Mouse (Mus musculus) hindlimb bud, embryonic 11.5 days (tissue): Measurements from ENCODE around the gene Aes.

Source experiments
- DNase-seq: peaks from one replicate; pipeline ENCODE4 v3.0.0-alpha.2; 2012; ENCODE audit warnings: low read depth, low spot score; ENCODE audit errors: extremely low spot score

Gene Aes

DNA sequence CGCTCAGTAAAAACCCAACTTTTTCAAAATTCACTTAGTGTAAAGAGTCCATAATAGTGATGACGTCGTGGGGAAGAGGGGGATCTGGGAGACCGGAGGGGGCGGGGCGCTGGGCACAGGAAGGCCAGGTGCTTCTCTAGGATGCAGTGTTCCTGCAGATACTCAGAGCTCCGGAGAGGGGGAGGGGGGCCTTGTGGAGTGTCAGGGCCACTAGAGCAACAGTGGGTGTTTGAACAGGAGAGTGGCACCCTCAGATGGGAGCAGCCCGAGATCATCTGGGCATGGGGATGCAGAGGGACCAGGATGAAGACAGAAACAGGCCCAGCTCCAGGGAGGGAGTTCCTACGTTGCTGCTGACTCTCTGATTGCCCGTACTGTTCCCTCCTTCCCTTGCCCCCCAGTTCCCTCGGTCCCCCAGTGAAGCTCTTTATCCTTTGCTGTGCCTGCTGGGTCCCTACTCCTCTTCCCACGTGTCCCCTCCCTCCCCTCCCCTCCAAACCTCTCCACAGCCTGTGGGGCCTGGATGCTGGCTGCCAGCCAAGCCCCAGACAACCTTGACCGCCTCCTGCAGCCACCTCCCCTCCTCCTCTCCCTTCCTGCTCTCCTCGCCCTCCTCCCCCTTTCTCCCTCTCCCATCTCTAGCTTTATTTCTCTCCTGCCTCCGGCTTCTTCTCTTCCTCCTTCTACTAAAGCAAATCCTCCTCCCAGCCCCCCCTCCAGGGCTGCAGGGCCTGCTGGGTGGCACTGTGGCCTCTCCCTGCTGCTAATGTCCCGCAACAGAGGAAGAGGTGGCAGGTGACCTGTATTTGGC is 9.3 kb downstream of the Aes start:
- no peak for DNase-seq

DNA sequence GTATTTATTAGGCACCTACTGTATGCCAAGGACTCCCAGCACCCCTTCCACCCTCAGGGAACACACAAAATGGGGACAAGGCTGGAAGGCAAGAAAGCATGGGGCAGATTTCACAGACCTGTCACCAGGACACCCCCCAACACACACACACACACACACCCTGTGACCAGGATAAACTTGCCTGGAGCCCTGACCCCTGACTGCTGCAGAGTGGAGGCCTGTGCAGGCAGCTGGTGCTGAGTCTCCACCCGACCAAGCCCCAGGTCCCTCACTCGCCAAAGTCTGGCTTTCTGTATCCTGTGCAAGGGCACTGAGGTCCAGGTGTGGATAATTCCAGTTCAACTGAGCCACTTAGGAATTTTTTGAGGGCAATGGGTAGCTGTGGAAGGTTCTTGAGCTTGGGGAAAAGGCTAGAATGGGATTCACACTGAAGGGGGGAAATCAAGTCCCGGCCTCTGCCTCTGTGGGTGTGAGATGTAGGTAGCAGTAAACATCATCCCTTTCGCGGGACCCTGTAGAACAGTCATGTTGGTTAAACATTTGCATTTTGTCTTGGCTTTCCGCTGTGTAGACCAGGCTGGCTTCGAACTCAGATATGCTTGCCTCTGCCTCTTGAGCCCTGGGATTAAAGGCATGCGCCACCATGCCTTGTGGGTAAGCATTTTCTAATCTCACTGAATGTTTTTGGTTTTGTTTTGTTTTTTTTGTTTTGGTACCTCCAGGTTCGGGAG is 10.4 kb downstream of the Aes start:
- no peak for DNase-seq

DNA sequence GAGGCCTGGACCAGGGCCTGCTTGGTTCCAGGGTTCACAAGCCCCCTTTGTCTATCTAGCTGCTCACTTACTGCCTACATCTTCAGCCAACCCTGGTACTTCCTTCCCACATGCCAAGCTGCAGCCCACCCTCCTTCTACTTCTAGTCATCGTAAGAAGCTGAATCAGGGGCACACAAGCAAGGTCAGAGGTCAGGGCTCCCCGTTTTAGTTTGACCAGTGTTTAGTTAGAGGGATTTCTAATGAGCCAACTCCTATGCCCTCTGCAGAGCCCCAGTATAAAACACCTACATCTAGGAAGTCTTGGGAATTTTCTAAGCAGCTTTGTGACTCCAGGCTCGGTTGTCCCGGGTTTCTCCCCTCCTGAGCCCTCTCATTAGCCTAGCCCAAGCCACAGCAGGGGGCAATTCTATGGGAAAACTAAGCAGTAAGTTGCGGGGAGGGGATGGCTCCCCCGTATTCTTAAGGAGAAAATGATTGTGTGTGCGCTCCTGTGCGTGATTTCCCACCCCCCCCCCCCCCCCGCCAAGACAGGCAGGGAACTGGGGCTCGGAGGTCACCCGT is 11.0 kb downstream of the Aes start:
- DNase-seq: peak; percentile 47

DNA sequence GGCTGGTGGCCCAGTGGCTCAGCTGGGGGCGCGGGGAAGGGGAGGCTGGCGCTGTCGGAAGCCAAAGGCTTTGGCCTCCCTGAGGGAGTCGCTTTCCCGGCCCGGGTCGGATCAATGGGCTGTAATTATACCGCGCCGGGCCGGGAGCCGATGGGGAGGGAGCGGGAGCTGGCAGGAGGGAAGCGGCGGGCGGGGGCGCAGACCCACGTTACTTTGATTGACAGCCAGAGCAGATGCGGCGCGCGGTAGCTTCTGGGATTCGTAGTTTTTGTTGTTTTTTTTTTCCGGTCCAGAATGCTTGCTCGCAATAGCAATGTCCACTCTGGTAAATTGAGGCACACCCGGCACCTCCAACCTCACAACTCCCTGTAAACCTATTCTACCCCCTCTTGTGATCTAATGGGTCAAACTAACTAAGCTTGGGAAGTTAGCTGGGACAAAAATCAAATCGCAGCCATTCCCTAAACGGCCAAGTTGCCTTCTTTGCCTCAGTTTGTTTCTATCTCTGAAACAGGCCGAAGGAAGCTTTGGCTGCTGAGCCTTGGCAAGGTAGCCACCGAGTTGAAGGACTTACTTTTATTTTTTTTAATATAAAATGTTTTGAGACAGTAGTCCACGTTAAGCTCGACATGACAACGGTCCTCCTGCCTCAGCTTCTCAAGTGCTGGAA is 11.7 kb downstream of the Aes start:
- peak; percentile 88 for DNase-seq

DNA sequence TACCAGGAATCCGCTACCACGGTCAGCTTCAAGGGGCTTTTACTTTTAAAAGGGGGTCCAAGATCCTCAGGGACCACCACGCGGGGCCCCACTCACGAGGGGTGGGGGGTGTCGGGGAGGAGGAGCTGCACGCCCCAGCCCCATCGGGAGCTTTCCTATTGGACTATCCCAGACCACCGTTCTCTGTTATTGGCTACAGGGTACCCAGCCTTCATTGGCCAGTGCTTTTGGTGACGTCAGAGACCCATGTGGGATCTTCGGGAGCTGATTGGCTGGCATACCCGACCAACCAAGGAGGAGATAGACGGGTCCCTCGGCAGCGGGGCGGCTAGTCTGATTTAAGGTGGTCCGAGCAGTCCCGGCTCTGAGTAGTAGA is 12.2 kb downstream of the Aes start:
- peak; percentile 97 for DNase-seq

DNA sequence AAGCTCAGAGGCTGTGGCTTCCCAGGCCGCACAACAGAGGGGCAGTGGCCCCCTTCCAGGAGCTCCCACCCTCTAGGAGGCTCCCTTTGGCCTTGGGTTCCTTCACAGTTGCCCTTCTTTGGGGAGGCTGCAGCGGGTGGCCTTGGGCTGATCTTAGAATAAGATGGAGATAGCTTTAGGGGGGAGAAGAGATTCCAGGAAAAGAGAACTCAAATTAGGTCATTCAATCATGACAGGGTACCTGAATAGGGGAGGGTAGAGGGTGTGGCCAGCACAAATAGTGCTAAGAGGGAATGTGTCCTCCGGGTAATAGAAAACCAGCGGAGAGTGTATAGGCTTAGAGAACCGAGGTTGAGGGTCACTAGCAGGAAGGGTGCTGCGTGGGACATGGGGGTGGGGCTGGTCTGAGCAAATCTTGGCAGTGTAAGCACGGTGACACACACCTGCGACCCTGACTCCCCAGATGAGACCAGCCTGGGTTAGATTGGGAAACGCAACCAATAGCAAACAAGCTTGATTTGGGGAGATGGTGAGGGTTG is 12.9 kb downstream of the Aes start:
- no peak for DNase-seq

DNA sequence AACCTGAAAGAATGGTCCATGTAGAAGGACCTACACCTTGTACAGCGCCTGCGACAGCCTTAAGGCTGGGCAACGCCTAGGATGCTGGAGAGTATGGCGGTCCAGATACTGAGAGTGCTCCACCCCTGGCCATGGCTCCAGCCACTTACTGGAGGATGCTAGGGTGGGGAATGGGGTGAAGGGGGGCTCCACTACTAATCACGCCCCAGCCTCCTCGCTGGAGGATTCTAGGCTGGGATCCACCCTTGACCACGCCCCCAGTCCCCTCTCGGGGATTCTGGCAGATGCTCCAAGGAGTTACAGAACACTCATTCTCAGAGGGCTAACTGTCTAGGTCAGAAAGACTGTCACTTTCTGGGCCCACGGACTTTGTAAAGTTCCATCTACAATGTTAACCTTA is 13.7 kb downstream of the Aes start:
- no peak for DNase-seq

DNA sequence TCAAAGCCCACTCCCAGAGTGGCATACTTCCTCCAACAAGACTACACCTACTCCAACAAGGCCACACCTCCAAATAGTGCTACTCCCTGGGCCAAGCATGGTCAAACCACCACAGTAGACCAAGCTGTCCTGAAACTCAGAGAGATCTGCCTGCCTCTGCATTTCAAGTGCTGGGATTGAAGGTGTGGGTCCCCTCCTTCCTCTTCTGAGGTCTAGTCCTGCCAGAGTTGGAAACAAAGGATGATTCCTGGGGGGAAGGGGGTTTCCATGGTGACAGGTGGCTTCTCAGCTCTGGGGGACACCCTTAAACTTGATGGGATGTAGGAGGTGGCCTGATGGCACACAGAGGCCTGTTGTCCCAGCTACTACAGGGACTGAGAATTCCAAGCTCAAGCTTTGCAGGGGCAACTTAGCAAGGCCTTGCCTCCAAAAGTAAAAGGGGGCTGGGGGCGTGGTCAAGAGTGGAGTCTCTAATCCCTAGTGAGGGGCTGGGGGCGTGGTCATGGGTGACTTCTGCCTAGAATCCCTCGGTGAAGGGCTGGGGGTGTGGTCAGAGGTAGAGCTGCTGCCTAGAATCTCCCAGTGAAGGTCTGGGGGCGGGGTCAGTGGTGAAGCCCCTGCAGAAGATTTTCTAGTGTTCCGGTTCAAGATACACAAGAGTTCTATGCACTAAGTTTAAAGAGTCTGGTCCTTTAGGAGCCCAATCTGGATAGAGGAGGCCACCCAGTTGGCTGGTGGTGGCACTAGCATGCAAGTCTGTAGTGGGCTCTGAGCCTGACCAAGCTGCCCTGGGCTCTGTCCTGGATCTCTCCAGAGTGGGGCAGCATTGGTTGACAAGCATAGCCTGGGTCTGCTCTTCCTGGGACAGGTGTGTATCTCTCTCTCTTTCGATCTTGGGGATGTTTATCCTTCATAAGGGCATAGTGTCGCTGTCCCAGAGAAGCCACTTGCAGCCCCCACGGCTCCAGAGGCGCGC is 15.1 kb downstream of the Aes start, which contains the start of gene Tle2:
Gene Tle2 (plus strand): TSS at position 481 of the 976 bp plus-strand sequence.
- DNase-seq: no peak

DNA sequence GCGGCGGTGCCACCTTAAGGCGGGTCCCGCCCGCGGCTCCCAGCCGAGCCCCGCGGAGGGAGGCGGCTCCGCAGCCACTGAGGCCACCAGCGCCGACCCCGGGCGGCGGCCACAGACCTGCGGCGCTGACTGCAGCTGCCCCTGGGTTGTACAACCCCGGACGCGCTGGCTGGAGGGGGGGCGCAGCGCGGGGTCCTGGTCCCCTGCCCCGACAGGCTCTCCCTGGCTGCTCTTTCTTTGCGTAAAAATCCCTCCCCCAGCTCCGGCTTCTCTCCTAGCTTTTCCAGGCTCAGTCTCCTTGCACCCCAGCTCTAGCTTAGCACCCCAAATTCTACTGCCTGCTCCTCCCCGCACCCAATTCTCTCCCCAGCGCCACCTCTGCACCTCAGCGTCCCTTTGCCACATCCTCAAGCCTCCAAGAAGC is 15.9 kb downstream of the Aes start:
- no peak for DNase-seq

DNA sequence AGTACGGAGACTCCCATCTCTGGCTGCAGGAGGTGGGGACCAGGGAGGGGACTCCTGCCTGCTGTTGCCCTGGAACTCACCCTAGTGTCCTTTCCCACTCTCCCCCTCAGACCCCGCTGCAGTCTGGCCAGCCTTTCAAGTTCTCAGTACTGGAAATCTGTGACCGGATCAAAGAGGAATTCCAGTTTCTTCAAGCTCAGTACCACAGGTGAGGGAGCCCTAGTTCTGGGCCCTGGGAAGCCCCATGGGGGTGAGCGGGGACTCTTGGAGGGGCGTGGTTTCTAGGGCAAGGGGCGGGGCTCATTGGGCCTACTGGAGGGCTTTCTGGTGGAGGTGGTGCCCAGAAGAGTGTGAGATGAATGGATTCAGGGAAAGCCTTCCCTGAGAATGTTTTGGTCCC is 16.4 kb downstream of the Aes start:
- no peak for DNase-seq

DNA sequence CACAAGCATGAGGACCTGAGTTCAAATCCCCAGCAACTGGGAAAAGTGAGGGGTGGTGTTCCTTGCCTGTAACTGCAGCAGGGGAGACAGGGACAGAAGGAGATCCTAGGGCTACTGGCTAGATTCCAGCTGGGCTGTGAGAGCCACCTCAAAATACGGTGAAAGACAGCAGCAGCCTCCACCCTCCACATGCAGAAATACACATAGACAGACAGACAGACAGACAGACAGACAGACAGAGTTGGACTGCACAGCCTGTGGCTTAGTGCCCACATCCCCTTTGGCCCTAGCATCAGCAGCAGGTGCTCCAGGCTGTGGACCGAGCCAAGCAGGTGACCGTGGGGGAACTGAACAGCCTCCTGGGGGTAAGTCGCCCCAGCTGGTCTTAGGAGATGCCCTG is 20.7 kb downstream of the Aes start:
- no peak for DNase-seq

DNA sequence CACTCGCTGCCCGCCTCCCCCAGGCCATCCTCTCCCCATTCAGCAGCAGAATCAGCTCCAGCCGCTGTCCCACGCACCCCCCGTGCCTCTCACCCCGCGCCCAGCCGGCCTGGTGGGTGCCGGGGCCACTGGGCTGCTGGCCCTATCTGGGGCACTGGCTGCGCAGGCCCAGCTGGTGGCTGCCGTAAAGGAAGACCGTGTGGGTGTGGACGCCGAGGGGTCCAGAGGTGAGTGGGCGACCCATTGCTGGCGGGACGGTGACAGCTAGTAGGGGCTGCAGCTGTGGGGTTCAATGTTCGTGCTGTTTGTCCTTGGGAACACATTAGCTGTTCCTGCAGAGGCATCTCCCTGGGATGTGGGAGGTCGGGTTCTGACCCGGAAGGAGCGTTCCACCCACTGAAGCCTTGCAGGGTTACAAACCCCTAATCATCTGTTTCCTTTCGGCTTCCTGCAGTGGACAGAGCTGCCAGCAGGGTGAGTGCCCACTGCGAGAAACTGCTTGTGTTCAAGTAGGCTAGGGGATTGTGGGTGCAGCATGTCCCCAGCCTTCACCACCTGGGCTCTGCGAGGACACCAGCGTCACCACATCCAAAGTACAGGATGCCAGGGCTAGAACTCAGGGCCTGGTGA is 21.3 kb downstream of the Aes start:
- DNase-seq: no peak

DNA sequence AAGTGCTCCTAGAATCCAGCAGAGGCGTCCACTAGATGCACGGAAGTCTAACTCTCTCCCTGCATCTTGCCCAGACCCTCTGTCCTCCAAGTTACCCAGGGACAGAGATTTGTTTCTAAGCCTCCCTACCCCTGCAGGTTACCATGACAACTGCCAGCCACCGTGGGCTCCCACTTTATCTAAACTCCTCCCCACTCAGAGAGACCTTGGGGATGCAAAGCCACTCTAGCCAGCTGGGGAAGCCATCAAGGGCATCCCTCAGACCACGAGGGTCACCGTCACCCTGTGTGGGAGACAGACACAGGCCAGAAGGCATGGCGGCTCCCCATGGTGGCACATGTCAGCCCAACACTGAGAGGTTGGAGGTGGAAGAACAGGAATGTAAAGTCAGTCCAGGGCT is 24.1 kb downstream of the Aes start:
- no peak for DNase-seq

DNA sequence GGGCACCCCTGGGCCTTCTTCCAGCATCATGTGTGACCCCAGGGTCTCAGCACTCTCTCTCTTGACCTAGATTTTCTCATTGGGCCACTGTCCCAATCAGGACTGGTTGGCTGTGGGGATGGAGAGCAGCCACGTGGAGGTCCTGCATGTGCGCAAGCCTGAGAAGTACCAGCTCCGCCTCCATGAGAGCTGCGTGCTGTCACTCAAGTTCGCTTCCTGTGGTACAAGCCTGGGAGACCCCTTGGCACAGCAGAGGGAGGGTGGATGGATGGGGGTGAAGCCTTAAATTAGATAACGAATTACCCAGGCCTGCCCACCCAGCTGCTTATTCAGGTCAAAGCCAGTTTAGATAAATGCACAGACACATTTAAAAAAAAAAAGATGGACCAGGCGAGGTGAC is 29.5 kb downstream of the Aes start:
- no peak for DNase-seq

DNA sequence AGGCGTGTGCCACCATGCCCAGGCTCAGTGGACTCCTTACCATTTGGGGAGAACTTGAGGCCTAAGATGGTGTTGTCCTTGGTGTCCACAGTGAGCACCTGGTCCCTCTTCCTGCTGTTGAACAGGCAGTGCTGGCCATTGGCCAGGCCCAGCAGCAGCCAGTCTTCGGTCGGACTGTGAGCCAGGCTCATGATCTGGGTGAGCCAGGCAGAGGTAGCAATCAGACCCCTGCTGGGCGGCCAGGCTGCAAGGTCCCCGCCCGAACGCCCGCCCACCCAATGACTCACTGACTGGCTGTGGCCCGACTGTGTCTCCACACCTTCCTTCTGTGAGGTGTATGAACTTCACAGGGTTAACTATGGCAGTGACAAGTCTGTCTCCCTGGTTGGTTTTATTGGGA is 32.6 kb downstream of the Aes start:
- no peak for DNase-seq

DNA sequence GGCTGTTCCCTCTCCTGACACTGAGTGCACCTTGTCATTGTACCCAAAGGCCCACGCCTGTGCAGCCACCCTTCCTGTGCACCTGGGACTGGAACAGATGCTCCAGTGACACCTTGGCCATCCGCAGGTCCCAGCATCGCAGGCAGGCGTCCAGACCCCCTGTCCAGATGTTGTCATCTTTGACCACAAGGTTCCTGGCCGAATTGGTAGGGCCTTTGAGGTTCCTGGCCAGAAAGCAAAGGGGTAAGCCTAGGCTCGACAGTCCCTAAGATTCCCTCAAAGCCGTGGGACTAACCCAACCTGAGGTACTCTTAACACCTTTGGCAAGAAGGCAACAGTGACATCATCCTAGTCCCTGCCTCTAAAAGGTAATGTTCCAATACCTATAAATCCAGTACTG is 33.3 kb downstream of the Aes start:
- no peak for DNase-seq

DNA sequence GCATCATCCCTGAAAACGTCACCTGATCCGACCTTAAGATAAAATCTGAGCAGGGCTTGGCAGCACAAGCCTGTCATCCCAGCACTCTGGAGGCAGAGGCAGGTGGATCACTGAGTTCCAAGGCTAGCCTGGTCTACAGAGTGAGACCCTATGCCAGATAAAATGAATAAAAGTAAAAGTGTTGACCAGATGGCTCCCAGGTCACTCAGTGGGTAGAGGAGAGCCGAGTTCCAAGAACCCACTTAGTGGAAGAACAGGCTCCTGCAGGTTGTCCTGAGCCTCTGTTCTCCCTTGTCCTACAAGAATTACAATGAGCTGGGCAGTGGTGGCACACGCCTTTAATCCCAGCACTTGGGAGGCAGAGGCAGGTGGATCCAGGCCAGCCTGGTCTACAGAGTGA is 33.9 kb downstream of the Aes start:
- no peak for DNase-seq

DNA sequence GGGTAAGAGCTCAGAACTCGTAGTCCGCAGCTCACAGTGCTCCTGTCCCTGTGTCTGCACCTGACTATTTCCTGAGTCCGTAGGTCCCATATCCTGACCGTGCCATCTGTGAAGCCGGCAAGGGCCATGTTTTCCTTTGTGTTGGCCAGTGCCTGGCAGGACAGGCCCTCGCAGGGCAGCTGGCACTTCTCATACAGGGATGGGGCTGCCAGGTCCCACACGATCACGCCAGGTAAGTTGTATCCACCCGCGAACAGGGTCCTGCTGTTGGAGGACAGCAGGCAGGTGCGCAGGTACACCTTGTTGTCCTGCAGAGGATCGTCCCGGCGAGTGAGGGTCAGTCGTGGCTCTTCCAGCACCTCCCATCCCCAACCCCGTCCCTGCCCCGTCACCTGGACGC is 34.6 kb downstream of the Aes start:
- DNase-seq: no peak

DNA sequence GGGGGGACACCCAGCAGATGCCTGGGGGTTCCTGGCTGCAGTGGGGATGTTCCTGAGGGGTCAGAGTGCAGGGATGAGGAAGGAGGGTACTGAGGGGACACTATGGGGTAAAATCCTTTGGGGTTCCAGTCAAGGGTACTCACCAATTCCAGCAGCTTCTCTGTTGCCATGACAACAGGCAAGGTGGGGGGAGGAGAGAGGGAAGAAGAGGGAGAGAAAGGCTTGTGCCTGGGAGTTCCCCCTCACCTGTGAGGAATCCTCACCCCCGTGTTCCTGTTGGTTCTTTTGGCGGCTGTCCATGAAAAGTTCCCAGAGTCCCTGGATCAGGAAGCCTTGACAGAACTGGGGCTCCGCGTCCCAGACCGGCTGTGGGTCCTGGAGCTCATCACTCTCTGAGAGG is 36.3 kb downstream of the Aes start:
- no peak for DNase-seq

DNA sequence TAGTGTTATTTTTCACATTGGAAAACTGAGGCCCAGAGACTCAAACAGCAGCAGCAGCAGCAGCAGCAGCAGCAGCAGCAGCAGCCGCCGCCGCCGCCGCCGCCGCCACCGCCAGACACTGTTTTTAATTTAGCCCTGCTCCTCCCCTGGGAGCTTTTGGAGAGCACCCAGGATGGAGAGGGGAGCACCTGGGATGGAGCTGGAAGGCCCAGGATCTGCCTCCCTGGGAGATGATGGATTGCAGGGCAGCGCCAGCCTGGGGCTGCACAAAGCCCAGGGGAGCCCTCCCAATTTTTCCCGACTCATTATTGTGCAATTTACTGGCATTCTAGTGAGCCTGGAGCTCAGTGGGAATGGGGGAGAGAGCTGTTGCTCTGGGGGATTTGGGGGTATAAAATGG is 37.3 kb downstream of the Aes start:
- DNase-seq: no peak
